8 mouse cellular contexts compared by ENCODE assay signal in the genomic region with DNA sequence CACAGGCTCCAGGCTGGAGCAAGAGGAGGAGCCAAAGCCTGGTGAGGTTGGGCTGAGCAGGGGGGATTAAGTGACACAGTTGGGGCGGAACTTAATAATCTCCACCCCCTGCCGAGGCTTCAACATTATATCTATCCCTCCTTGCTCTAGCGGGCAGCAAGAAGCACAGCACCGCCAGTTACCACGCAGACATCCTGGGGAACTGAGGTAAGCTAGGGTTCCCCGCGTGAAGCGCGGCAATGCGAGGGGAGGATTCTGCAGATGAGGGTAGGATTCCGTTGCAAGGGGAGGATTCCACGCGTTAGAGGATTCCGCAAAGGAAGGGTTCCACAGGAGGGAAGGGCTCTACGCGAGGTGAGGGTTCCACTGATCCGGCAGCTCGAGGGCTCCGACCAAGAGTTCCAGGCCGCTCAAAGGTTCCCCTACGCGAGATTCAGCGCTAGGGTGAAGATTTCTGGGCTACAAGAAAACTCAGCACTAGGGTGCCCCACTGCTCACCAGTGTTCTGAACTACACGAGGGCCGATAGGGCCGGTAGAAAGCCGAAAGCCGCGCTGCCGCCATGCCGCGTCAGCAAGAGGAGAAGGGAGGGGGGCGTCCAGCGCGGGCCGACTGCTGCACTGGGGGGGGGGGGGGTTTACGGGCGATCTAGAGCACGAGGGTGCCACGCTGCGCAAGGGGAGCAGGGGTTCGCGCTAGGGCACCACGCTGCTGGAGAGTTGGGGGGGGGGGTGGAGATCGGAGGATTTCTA. TPM values are rescaled to one million over a fixed set of nuclear protein-coding genes. Genes with fewer than 3 reads are reported as not detected.
DNase-seq lines count a peak whose midpoint lies in the region; ATAC-seq and TF ChIP-seq lines count a peak whose summit lies in the region.

No protein-coding gene starts in this region.

- DNase-seq in layer of hippocampus, adult 18-20 months (ENCODE audit: low spot score in 2 of 2) = peak; percentile 29 to 43
- DNase-seq in layer of hippocampus, adult 9-10 months (ENCODE audit: low spot score) = no peak
- peak; percentile 58 to 67 for DNase-seq in cerebellum, postnatal 36 days
- DNase-seq in liver, adult 2 months (ENCODE audit: extremely low read depth, low read depth, low spot score) = peak; percentile 57
- peak; percentile 32 for DNase-seq in splenic B cell, adult 2 months (ENCODE audit: low read depth, low spot score)

- 44% methylated on average over 44 of the region's 45 CpGs for WGBS in intestine, embryonic 15.5 days
- WGBS in liver, adult 2 months = 57% methylated on average over 45 of the region's 45 CpGs
- WGBS in midbrain, embryonic 16.5 days = 46% methylated on average over 37 of the region's 45 CpGs

- peak overlapping the region; percentile 56 for H3K4me2 ChIP-seq in intestine, embryonic 15.5 days (replicated peaks)
- H3K4me2 ChIP-seq in midbrain, embryonic 16.5 days (ENCODE audit: low read length) = peak overlapping the region; percentile 64

- H3K4me1 ChIP-seq in intestine, embryonic 15.5 days (replicated peaks) = peaks cover 33% of the 10 kb centered on the region
- no peaks in the 10 kb centered on the region for H3K4me1 ChIP-seq in liver, adult 2 months (ENCODE audit: control insufficient read depth, insufficient read depth, low read length)
- no peaks in the 10 kb centered on the region for H3K4me1 ChIP-seq in midbrain, embryonic 16.5 days (ENCODE audit: control insufficient read depth, insufficient read depth, low read length)

- 0 out of 2 replicates have a peak, but pooled peaks cover 4% of the 10 kb centered on the region for H3K79me2 ChIP-seq in liver, adult 2 months (ENCODE audit: control insufficient read depth, insufficient read depth, low read length)

- 0 out of 2 replicates have a peak, but pooled peaks have one; percentile 11 for TF ChIP-seq POLR2A in liver, adult 2 months (IDR thresholded peaks at IDR 0.05; ENCODE audit: extremely low read depth, insufficient read depth, low read length)

- peak overlapping the region; percentile 66 for H3K9ac ChIP-seq in intestine, embryonic 15.5 days
- peak overlapping the region; percentile 46 for H3K9ac ChIP-seq in liver, adult 2 months (ENCODE audit: low read depth, low read length)
- H3K9ac ChIP-seq in midbrain, embryonic 16.5 days (ENCODE audit: low read depth, low read length) = peak overlapping the region; percentile 52

- H3K36me3 ChIP-seq in intestine, embryonic 15.5 days = peaks cover 45% of the 10 kb centered on the region
- H3K36me3 ChIP-seq in liver, adult 2 months (ENCODE audit: control insufficient read depth, insufficient read depth, low read length) = no peaks in the 10 kb centered on the region
- peaks cover 28% of the 10 kb centered on the region for H3K36me3 ChIP-seq in midbrain, embryonic 16.5 days (ENCODE audit: control insufficient read depth, insufficient read depth, low read length)
- no peaks in the 10 kb centered on the region for H3K36me3 ChIP-seq in splenic B cell, adult 2 months (ENCODE audit: control insufficient read depth, insufficient read depth, low read length, poor library complexity, severe bottlenecking)

- peak overlapping the region; percentile 48 for H3K4me3 ChIP-seq in intestine, embryonic 15.5 days (replicated peaks)
- peak overlapping the region; percentile 53 for H3K4me3 ChIP-seq in liver, adult 2 months (ENCODE audit: insufficient read depth, low read depth, low read length)
- peak overlapping the region; percentile 45 for H3K4me3 ChIP-seq in midbrain, embryonic 16.5 days (ENCODE audit: low read depth, low read length)

- ATAC-seq in granulocyte monocyte progenitor cell, adult 5-6 weeks (replicated peaks; ENCODE audit: poor library complexity, severe bottlenecking) = peak; percentile 29
- peak; percentile 88 for ATAC-seq in intestine, embryonic 15.5 days
- ATAC-seq in midbrain, embryonic 16.5 days = peak; percentile 82

- no peak for TF ChIP-seq CTCF in liver, adult 2 months (IDR thresholded peaks at IDR 0.05; ENCODE audit: low read depth, low read length)

- H3K27me3 ChIP-seq in intestine, embryonic 15.5 days (replicated peaks) = no peaks in the 10 kb centered on the region
- H3K27me3 ChIP-seq in liver, adult 2 months (ENCODE audit: control insufficient read depth, insufficient read depth, low read length) = no peaks in the 10 kb centered on the region
- H3K27me3 ChIP-seq in midbrain, embryonic 16.5 days (ENCODE audit: control insufficient read depth, insufficient read depth, low read depth, low read length) = no peaks in the 10 kb centered on the region
- H3K27me3 ChIP-seq in splenic B cell, adult 2 months (ENCODE audit: control insufficient read depth, insufficient read depth, low read length, poor library complexity, severe bottlenecking) = no peaks in the 10 kb centered on the region

- no peaks in the 10 kb centered on the region for H3K9me3 ChIP-seq in intestine, embryonic 15.5 days
- peaks cover 18% of the 10 kb centered on the region for H3K9me3 ChIP-seq in midbrain, embryonic 16.5 days (replicated peaks; ENCODE audit: control insufficient read depth, low read length, poor library complexity, severe bottlenecking)

- H3K27ac ChIP-seq in intestine, embryonic 15.5 days = peak overlapping the region; percentile 85
- H3K27ac ChIP-seq in liver, adult 2 months (replicated peaks; ENCODE audit: insufficient read depth, low read depth, low read length) = no peak overlapping the region
- no peak overlapping the region; the same call in 1 of the 2 replicates for H3K27ac ChIP-seq in midbrain, embryonic 16.5 days (ENCODE audit: low read length)

RNA-seq across cellular contexts. Expression of a gene that starts 28.1 kb away (rescaled TPM):
- total RNA-seq in layer of hippocampus, adult 18-20 months (2021) = 10 to 100 TPM; 27.4 to 27.8 TPM
- total RNA-seq in granulocyte monocyte progenitor cell, adult 5-6 weeks (2014; fragmentation: Nextera tagmentation) = 0.04 and 0.73 TPM in 2 replicates
- total RNA-seq in granulocyte monocyte progenitor cell, adult 5-6 weeks (2017) = 0.78 and 1.5 TPM in 2 replicates
- polyA plus RNA-seq in intestine, embryonic 15.5 days (2015; fragmentation: Nextera tagmentation; extraction: Ambion mirVana) = 37.5 and 38.9 TPM in 2 replicates
- 22.3 and 26.6 TPM in 2 replicates for total RNA-seq in liver, adult 2 months (2014; rRNA removed)
- 8.0 and 8.7 TPM in 2 replicates for polyA plus RNA-seq in liver, adult 2 months (2012; rRNA removed)
- polyA plus RNA-seq in midbrain, embryonic 16.5 days (2015; fragmentation: Nextera tagmentation; extraction: Ambion mirVana) = 9.6 and 10.9 TPM in 2 replicates

Comparison
In these comparisons a context has a peak if more than half of its experiments do, and no peak if none do; other contexts are left out.
1. ATAC-seq: peak in every context shown above with its lines; median percentile 88 in intestine, embryonic 15.5 days; 82 in midbrain, embryonic 16.5 days; 29 in granulocyte monocyte progenitor cell, adult 5-6 weeks.